Mouse (Mus musculus): ENCODE data around the gene Als2.

GRCm38 (mm10) chr1:59163030-59163461 is 74.0 kb downstream of the Als2 start, which contains the start of gene Mpp4:
- no peak for TF ChIP-seq CTCF (IDR thresholded peaks at IDR 0.05)
- no peak for TF ChIP-seq EP300 (IDR thresholded peaks at IDR 0.05; ENCODE audit: insufficient read depth, low read depth, low read length)
- TF ChIP-seq POLR2A (IDR thresholded peaks at IDR 0.05; ENCODE audit: insufficient read depth, low read depth, low read length): no peak

All from heart, adult 2 months (tissue).